Mouse (Mus musculus): ENCODE measurements around the gene Rasgrf1. TPM values are rescaled to one million over a fixed set of nuclear protein-coding genes. Genes with fewer than 3 reads are reported as not detected.
"Not testable (repeated sequence)": the region's sequence is repeated elsewhere in the genome, so short reads cannot be mapped to it uniquely, and the experiment has no call there.

The Rasgrf1 gene
- polyA plus RNA-seq, 3 experiments from 2014 or later = 0.30 to 0.47 TPM; not detected in 1

GRCm38 (mm10) chr9:90042906-90043305 is 133.2 kb downstream of the Rasgrf1 start:
- ATAC-seq = not testable (repeated sequence)

- ATAC-seq = no peak
These were observed 135.5 kb downstream of the Rasgrf1 start for GRCm38 (mm10) chr9:90045191-90045590.

GRCm38 (mm10) chr9:90047937-90048627 is 138.4 kb downstream of the Rasgrf1 start:
- ATAC-seq = no peak

DNA sequence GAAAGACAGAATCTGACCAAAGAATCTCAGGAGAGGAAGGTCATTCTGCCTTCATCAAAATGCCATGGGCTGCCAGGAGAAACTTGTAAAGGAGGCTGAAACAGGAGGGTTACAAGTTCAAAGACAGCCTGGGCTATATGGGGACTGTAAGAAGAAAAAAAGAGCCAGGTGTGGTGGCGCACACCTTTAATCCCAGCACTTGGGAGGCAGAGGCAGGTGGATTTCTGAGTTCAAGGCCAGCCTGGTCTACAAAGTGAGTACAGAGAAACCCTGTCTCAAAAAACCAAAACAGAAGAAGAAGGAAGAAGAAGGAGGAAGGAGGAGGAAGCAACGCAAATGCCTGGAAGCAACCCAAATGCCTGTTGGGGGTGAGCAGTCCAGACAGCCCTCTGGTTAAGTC is 144.1 kb downstream of the Rasgrf1 start, which contains the start of gene Ctsh:
Gene Ctsh (plus strand): TSS at position 301 of the 400 bp plus-strand sequence.
- no peak for ATAC-seq

- no peak for ATAC-seq
These were observed 144.8 kb downstream of the Rasgrf1 start for GRCm38 (mm10) chr9:90054371-90055145.

DNA sequence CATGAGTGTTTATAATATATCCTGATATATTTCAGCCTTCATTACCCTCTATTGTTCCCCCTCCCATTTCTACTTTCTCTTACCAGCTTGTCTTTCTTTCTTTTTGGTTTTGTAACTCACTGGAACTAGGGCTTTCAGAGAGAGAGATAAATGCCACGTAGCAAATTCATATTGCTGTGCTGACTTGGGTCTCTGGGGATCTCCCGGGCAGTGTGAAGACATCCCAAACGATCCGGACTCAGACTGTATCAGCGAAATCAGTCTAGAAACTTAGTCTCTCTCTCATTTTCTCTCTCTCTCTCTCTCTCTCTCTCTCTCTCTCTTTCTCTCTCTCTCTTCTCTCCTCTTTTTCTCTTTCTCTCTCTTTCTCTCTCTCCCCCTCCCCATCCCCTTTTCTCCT is 145.7 kb downstream of the Rasgrf1 start:
- no peak for ATAC-seq

DNA sequence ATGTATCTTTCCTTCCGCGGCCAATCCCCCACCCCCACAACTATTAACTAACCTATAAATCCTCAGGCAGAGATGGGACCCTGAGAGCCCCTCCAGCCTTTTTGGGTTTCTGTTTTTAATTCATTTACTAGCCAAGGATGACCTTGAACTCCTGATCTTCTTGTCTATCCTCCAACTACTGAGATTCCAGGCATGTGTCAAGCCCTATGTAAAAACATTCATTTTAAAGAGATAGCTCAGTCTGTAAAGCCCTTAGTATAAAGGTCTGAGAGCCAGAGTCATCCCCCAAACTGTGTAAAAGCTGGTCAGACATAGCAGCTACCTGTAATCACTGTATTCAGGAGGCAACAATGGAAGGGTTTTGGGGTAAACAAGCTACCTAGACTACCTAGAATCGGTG is 146.2 kb downstream of the Rasgrf1 start:
- no peak for ATAC-seq

- ATAC-seq = no peak
These were observed 147.0 kb downstream of the Rasgrf1 start for GRCm38 (mm10) chr9:90056716-90057115.

DNA sequence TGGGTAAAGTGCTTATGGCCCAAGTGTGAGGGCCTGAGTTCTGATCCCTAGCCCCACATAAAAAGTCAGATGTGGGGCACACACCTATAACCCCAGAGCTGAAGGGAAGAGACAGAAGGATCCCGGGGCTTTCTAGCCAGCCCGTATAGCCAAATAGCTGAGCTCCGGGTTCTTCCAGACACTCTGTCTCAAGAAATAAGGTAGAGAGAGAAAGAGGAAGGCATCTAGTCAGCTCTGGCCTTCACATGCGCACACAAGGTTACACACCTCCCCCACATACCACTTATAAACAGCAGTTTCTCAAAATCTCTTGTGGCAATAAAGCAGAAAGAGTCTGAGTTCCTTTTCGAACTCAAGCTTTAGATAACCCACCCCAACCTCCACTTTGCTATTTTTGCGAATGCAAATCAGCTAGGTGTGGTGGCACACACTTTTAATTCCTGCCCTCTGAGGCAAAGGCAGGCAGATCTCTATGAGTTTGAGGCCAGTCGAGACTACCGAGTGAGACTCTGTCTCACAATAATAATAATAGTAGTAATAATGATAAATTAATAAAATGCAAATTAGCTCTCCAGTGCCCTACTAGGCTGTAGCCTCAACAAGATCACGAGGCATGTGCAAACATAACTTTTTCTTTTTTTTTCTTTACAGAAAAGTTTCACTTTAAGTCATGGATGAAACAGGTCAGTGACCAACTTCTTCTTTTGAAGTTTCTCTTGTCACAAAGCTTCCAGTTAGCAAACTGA is 150.3 kb downstream of the Rasgrf1 start:
- ATAC-seq = no peak

- no peak for ATAC-seq
These were observed 150.8 kb downstream of the Rasgrf1 start for GRCm38 (mm10) chr9:90060574-90060875.

- not testable (repeated sequence) for ATAC-seq
These were observed 151.2 kb downstream of the Rasgrf1 start for GRCm38 (mm10) chr9:90060932-90061331.

GRCm38 (mm10) chr9:90067341-90067740 is 157.6 kb downstream of the Rasgrf1 start:
- no peak for ATAC-seq

GRCm38 (mm10) chr9:90068786-90069185 is 159.1 kb downstream of the Rasgrf1 start:
- no peak for ATAC-seq

DNA sequence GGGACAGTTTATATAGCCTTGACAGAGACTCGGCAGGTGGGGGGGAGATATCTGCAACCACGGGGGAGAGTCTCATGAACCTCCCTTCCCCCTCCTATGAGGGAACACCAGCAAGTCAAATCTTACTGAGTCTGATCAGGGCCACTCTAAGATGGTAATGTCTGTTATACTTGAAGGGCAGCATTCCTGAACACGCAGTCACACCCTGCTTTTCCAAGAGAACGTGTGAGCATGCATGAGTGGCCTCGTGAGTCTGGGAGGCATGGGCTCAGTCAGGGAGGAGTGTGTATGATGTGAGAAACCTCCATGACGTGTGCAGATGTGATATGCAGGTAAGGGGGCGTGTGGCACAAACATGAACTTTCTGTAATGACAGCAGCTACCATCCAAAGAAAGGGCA is 159.8 kb downstream of the Rasgrf1 start:
- ATAC-seq = no peak

DNA sequence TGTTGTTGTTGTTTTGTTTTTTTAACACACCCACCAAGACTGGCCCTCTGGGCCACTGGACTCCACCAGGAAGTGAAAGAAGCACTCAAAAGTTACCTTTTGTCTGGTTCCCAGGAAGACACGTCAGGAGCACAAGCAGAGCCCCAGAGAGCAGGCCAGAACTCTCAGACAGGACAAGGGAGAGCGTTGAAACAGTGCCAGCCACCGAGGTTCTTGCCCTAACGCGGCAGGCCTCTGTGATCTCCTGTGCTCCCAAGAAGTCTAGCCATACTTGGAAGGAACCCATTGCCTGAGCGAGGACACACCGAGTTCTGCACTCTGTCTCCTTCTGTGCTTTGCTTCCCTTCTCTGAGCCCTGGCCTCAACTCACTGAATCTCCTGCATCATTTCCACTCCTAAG is 160.5 kb downstream of the Rasgrf1 start:
- no peak for ATAC-seq

- ATAC-seq = no peak
These were observed 165.6 kb downstream of the Rasgrf1 start for GRCm38 (mm10) chr9:90075336-90075735.

DNA sequence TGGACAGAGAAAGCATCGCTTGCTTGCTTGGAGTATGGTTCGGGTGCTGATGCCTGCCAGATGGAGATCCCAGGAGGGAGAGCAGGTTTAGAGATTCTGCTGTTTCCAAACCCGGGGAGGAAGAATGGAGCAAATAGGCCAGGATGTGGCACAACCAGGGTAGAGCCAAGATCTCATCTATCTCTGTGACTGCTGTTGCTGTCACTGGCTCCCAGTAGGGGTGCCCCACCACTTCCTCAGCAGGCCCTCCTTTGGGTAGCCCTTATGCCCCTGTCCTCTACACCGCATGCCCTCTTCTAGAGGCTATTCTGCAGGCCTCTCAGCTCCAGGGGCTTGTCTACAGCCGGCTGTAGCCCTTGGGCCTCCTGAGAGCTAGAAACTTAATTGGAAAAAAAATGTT is 166.4 kb downstream of the Rasgrf1 start:
- no peak for ATAC-seq

Other genes starting within 250 kb of the Rasgrf1 start
- 10 to 100 TPM; 60.5 to 76.9 (median 66.8) TPM for gene Tmed3, start 204.8 kb upstream of the Rasgrf1 start, polyA plus RNA-seq (2017; shearing (Covaris generic))
- gene Ankrd34c, start 171.4 kb upstream of the Rasgrf1 start, polyA plus RNA-seq (2017; shearing (Covaris generic)) = not detected
- gene Ctsh, start 144.2 kb downstream of the Rasgrf1 start, polyA plus RNA-seq (2017; shearing (Covaris generic)) = 10 to 100 TPM in 1 of 3 experiments, 1 to 10 TPM in 2; 1.2 to 11.4 (median 6.3) TPM
- gene Morf4l1, start 204.9 kb downstream of the Rasgrf1 start, polyA plus RNA-seq (2017; shearing (Covaris generic)) = 100 to 1,000 TPM; 287 to 345 (median 307) TPM

Measured in inflammation-experienced regulatory T-cells, adult 6 months (primary cell).